Mouse (Mus musculus): ENCODE data around the gene Trim47. TPM values are rescaled to one million over a fixed set of nuclear protein-coding genes. Genes with fewer than 3 reads are reported as not detected.

The Trim47 gene
- polyA plus RNA-seq (2014; fragmentation: Nextera tagmentation; extraction: Ambion mirVana): 2.7 TPM in 2 replicates

DNA sequence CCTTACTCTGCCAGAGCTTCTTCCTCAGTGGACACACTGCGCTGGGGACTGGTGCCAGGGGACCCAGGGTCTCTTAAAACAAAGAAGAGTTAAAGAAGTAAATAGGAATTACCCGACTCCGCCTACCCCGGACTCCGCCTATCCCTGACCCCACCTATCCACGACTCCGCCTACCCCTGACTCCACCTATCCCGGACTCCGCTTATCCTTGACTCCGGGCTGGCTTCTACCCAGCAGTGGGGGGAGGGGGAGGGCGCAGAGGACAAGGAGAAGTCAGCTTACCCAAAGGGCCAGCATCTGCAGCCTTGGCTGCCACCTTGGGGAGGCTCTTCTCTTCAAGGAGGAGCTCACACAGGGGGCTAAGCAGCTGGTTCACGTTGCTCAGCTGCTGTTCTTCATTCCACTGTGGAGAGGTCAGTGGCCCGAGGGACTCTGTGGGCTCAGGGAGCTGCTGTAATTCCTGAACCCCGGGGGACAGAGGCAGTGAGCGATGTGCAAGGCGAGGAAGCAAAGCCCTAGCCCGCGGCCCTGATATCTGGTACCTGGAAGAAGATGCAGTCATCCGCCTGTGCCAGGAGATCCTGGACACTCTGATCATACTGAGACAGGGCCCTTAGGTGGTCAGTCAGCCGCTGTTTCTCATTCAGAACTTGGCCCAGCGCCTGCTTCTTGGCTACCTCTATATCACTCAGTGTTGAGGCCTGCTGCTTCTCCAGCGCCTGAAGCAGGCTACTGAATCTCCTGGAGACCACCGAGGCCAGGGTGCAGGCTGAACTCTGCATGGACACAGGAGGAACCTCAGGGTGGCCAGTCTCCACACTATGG, at the start of gene Trim47:
Gene Trim47, minus strand, starts transcription at position 55 of the 825 bp plus-strand sequence.
- H3K4me1 ChIP-seq (ENCODE audit: control insufficient read depth, insufficient read depth, low read length): peaks cover 15% of the 10 kb centered on the region
- WGBS: 25% methylated on average over 23 of the region's 23 CpGs
- H3K4me3 ChIP-seq (ENCODE audit: low read depth, low read length): no peak within 1 kb of the TSS
- ATAC-seq (ENCODE audit: low FRiP score): peak; percentile 17; the same call in 1 of the 2 replicates
- H3K27me3 ChIP-seq (ENCODE audit: control insufficient read depth, insufficient read depth, low read length): no peaks in the 10 kb centered on the region
- H3K9ac ChIP-seq (ENCODE audit: low read length): peak within 1 kb of the TSS; percentile 47
- H3K27ac ChIP-seq (ENCODE audit: low read depth, low read length): no peak within 1 kb of the TSS
- no peaks in the 10 kb centered on the region for H3K36me3 ChIP-seq (ENCODE audit: control insufficient read depth, insufficient read depth, low read length)
- H3K9me3 ChIP-seq (ENCODE audit: control insufficient read depth, low read length): no peaks in the 10 kb centered on the region
- DNase-seq (ENCODE audit: low spot score, missing footprints): no peak
- H3K4me2 ChIP-seq: peak within 1 kb of the TSS; percentile 27; the same call in 1 of the 2 replicates

DNA sequence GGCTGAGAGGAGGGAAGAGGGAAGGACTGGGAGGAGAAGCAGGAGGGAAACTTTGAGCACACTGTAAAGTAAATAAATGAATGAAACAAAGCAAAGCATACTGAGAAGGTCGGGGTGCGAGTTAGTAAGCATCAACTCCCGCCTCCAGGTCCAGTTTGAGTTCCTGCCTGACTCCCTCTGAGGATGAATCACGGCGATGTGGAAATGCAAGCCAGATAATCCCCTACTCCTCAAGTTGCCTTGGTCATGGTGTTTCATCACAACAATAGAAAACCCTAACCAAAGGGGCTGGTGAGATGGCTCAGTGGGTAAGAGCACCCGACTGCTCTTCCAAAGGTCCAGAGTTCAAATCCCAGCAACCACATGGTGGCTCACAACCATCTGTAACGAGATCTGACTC, 49.0 kb upstream of the Trim47 start:
- 85% methylated on average over 7 of the region's 7 CpGs for WGBS
- Histone ChIP-seq H3K27ac (ENCODE audit: low read depth, low read length) (no peak overlapping the region), H3K27me3 (ENCODE audit: control insufficient read depth, insufficient read depth, low read length) (no peaks in the 10 kb centered on the region), H3K9ac (ENCODE audit: low read length) (no peak overlapping the region), H3K9me3 (ENCODE audit: control insufficient read depth, low read length) (no peaks in the 10 kb centered on the region), H3K36me3 (ENCODE audit: control insufficient read depth, insufficient read depth, low read length) (peaks cover 4% of the 10 kb centered on the region; the same call in 1 of the 2 replicates), H3K4me3 (ENCODE audit: low read depth, low read length) (no peak overlapping the region), H3K4me1 (ENCODE audit: control insufficient read depth, insufficient read depth, low read length) (no peaks in the 10 kb centered on the region), H3K4me2 (no peak overlapping the region)
- no peak for DNase-seq (ENCODE audit: low spot score, missing footprints)
- ATAC-seq (ENCODE audit: low FRiP score): no peak

DNA sequence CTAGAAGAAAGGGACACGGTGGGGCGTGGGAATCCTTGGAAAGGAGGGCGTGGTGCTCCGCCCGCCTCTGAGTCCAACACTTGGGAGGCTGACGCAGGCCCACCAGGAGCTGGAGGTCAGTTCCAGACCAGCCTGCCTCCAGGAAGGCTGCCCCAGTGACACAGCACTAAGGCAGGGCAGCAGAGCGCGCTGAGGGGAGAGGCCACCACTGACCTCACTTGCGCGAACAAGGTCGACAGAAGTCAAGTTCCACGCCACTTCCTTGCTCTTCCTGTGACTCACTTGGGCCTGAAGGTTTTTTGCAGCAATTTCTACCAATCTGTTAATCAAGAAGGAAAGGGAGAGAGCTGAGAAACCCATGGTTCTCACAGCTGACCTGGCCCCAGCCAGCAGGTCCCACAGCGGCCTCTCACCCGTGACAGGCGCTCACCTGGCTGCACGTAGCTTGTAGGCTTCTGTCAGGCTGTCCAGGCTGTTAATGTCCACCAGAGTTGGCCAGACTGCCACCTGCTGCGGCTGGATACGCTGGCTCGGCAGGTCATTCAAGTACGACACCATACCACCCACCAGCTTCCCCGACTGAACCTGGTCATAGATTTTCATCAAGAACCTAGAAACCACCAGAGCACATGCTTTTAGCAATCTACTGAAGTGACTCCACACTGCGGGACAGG, 47.9 kb upstream of the Trim47 start:
- no peak overlapping the region for H3K4me3 ChIP-seq (ENCODE audit: low read depth, low read length)
- no peak overlapping the region for H3K9ac ChIP-seq (ENCODE audit: low read length)
- H3K4me2 ChIP-seq: no peak overlapping the region
- DNase-seq (ENCODE audit: low spot score, missing footprints) (no peak), ATAC-seq (ENCODE audit: low FRiP score) (no peak)
- peaks cover 4% of the 10 kb centered on the region; the same call in 1 of the 2 replicates for H3K36me3 ChIP-seq (ENCODE audit: control insufficient read depth, insufficient read depth, low read length)
- no peak overlapping the region for H3K27ac ChIP-seq (ENCODE audit: low read depth, low read length)
- WGBS: 90% methylated on average over 22 of the region's 22 CpGs
- no peaks in the 10 kb centered on the region for H3K27me3 ChIP-seq (ENCODE audit: control insufficient read depth, insufficient read depth, low read length)
- H3K4me1 ChIP-seq (ENCODE audit: control insufficient read depth, insufficient read depth, low read length): no peaks in the 10 kb centered on the region
- H3K9me3 ChIP-seq (ENCODE audit: control insufficient read depth, low read length): no peaks in the 10 kb centered on the region

DNA sequence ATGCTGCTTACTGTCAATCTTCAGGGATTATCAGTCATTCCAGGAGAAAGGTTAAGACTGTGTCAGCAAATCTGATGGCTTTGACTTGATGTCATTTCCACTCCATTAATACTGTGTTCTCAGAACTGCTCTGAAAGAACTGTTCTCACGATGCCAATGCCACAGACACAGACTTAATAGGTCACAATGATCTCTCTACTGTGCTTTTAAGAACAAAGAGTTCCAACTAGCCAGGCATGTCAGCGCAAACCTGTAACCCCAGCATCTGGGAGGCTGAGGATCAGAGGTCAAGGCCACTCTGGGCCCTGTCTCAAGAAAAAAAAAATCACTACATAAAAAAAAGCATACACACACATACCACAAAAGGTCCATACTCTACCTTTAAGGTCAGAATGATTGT, 44.9 kb upstream of the Trim47 start:
- 89% methylated on average over 2 of the region's 2 CpGs for WGBS
- DNase-seq (ENCODE audit: low spot score, missing footprints) (peak; percentile 49), ATAC-seq (ENCODE audit: low FRiP score) (no peak)
- H3K9ac ChIP-seq (ENCODE audit: low read length): no peak overlapping the region
- no peaks in the 10 kb centered on the region for H3K9me3 ChIP-seq (ENCODE audit: control insufficient read depth, low read length)
- H3K27ac ChIP-seq (ENCODE audit: low read depth, low read length): no peak overlapping the region
- H3K27me3 ChIP-seq (ENCODE audit: control insufficient read depth, insufficient read depth, low read length): no peaks in the 10 kb centered on the region
- peaks cover 4% of the 10 kb centered on the region; the same call in 1 of the 2 replicates for H3K36me3 ChIP-seq (ENCODE audit: control insufficient read depth, insufficient read depth, low read length)
- H3K4me2 ChIP-seq: no peak overlapping the region
- H3K4me3 ChIP-seq (ENCODE audit: low read depth, low read length): no peak overlapping the region
- H3K4me1 ChIP-seq (ENCODE audit: control insufficient read depth, insufficient read depth, low read length): peaks cover 8% of the 10 kb centered on the region; the same call in 1 of the 2 replicates

DNA sequence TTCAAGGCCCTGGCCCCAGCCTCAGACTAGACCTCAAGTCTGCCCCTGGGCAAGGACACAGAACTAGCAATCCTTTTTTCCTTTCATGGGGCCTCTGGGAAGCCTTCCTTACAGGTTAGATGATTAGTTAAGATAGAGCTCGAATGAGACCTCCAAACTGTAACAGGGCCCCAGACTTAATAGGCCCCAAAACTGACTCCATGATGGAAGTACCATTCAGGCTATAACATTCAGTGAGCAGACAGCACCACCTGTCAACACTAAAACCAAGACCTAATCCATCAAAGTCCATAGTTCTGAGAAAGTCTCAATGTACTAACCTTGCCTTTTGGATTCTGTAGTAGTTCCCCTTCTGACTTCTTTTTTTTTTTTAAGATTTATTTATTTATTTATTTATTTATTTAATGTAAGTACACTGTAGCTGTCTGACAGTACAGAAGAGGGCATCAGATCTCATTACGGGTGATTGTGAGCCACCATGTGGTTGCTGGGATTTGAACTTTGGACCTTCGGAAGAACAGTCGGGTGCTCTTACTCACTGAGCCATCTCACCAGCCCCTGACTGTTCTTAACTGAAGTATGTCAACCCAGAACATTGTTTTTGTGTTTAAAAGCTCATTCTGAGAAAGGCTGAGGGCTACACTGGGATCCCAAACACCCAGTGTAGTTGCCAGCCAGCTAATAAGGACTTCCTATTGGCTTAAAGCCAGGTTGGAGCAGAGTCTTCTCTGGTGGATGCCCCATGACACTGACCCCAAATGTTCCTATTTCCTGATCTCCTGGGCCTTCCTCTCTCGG, 43.2 kb upstream of the Trim47 start:
- Histone ChIP-seq H3K36me3 (ENCODE audit: control insufficient read depth, insufficient read depth, low read length) (peaks cover 4% of the 10 kb centered on the region; the same call in 1 of the 2 replicates), H3K9ac (ENCODE audit: low read length) (no peak overlapping the region), H3K4me1 (ENCODE audit: control insufficient read depth, insufficient read depth, low read length) (peaks cover 12% of the 10 kb centered on the region; the same call in 1 of the 2 replicates), H3K9me3 (ENCODE audit: control insufficient read depth, low read length) (no peaks in the 10 kb centered on the region), H3K27me3 (ENCODE audit: control insufficient read depth, insufficient read depth, low read length) (no peaks in the 10 kb centered on the region), H3K4me2 (no peak overlapping the region), H3K4me3 (ENCODE audit: low read depth, low read length) (no peak overlapping the region), H3K27ac (ENCODE audit: low read depth, low read length) (no peak overlapping the region)
- WGBS: 86% methylated on average over 5 of the region's 5 CpGs
- ATAC-seq (ENCODE audit: low FRiP score) (no peak), DNase-seq (ENCODE audit: low spot score, missing footprints) (peak; percentile 81)

DNA sequence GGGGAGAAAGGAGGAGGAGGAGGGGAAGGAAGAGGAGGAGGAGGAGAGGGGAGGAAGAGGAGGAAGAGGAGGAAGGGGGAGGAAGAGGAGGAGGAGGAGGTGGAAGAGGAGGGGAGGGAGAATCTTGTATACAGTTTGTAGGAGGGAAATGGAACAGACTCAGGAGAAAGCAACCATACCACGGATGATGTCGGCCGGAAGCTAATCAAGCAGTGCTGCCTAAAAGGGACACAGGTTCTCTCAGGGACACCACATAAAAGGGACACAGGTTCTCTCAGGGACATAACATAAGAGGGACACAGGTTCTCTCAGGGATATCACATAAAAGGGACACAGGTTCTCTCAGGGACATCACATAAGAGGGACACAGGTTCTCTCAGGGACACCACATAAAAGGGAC, 42.2 kb upstream of the Trim47 start:
- no peak for ATAC-seq (ENCODE audit: low FRiP score)
- Histone ChIP-seq H3K4me1 (ENCODE audit: control insufficient read depth, insufficient read depth, low read length) (peaks cover 12% of the 10 kb centered on the region; the same call in 1 of the 2 replicates), H3K4me3 (ENCODE audit: low read depth, low read length) (no peak overlapping the region), H3K4me2 (no peak overlapping the region), H3K27ac (ENCODE audit: low read depth, low read length) (no peak overlapping the region), H3K9me3 (ENCODE audit: control insufficient read depth, low read length) (no peaks in the 10 kb centered on the region), H3K36me3 (ENCODE audit: control insufficient read depth, insufficient read depth, low read length) (peaks cover 4% of the 10 kb centered on the region; the same call in 1 of the 2 replicates), H3K27me3 (ENCODE audit: control insufficient read depth, insufficient read depth, low read length) (no peaks in the 10 kb centered on the region), H3K9ac (ENCODE audit: low read length) (no peak overlapping the region)
- WGBS: 80% methylated on average over 3 of the region's 3 CpGs
- peak; percentile 1 for DNase-seq (ENCODE audit: low spot score, missing footprints)

DNA sequence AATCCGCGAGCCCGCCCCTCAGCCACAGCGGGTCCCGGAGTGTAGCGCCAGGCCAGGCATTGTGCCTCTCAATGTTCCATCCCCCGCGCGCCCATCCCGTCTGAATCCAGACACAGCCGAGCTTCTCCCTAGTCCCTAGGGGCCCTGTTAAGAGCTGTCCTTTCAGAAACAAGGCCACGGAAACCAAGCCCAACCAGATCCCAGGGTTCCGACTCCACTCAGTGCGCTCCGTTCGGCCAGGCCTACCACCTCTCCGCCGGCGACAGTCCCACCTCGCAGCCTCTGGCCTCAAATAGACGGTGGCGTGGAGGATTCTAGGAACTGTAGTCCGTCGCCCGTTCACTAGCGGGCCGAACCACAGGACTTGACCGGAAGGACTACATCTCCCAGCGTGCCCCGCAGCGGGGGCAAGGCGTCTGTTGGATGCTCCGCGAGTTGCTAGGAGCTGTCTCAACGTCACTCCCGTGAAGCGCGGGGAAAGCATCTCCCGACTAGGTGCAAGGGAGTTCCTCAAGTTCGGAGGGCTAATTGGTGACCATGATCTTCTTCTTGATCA, 41.0 kb upstream of the Trim47 start, which contains the start of gene Fbf1:
Gene Fbf1, minus strand, starts transcription at position 283 of the 556 bp plus-strand sequence.
- DNase-seq (ENCODE audit: low spot score, missing footprints) (peak; percentile 98), ATAC-seq (ENCODE audit: low FRiP score) (peak; percentile 99)
- peaks cover 13% of the 10 kb centered on the region; the same call in 1 of the 2 replicates for H3K4me1 ChIP-seq (ENCODE audit: control insufficient read depth, insufficient read depth, low read length)
- H3K4me3 ChIP-seq (ENCODE audit: low read depth, low read length): peak within 1 kb of the TSS; percentile 63
- under 1% methylated on average over 40 of the region's 40 CpGs for WGBS
- peaks cover 3% of the 10 kb centered on the region; the same call in 1 of the 2 replicates for H3K36me3 ChIP-seq (ENCODE audit: control insufficient read depth, insufficient read depth, low read length)
- H3K27ac ChIP-seq (ENCODE audit: low read depth, low read length): peak within 1 kb of the TSS; percentile 74
- peak within 1 kb of the TSS; percentile 78 for H3K9ac ChIP-seq (ENCODE audit: low read length)
- H3K9me3 ChIP-seq (ENCODE audit: control insufficient read depth, low read length): no peaks in the 10 kb centered on the region
- peak within 1 kb of the TSS; percentile 84 for H3K4me2 ChIP-seq
- H3K27me3 ChIP-seq (ENCODE audit: control insufficient read depth, insufficient read depth, low read length): no peaks in the 10 kb centered on the region

DNA sequence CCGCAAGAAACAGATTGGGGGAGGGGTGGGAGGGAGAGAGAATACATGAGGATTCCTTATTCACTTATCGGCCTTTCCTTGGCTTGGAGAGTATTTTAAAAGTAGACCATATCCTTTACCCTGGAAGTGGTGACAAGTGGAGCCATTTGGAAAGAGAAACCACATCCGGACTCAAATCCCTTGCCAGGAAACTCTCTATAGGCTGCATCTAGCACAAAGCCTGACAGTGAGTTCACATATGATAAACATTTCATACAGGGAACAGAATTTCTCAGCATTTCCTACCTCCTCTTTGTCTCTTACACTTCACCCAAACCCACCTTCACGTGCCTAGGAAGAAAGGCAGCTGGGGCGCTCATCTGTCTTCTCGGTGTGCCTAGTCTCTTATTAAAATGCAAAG, 40.2 kb upstream of the Trim47 start:
- Histone ChIP-seq H3K4me2 (peak overlapping the region; percentile 84), H3K4me3 (ENCODE audit: low read depth, low read length) (peak overlapping the region; percentile 63), H3K27me3 (ENCODE audit: control insufficient read depth, insufficient read depth, low read length) (no peaks in the 10 kb centered on the region), H3K27ac (ENCODE audit: low read depth, low read length) (peak overlapping the region; percentile 74), H3K36me3 (ENCODE audit: control insufficient read depth, insufficient read depth, low read length) (peaks cover 3% of the 10 kb centered on the region; the same call in 1 of the 2 replicates), H3K9me3 (ENCODE audit: control insufficient read depth, low read length) (no peaks in the 10 kb centered on the region), H3K4me1 (ENCODE audit: control insufficient read depth, insufficient read depth, low read length) (peaks cover 14% of the 10 kb centered on the region; the same call in 1 of the 2 replicates), H3K9ac (ENCODE audit: low read length) (peak overlapping the region; percentile 78)
- WGBS: 11% methylated on average over 6 of the region's 6 CpGs
- DNase-seq (ENCODE audit: low spot score, missing footprints): peak; percentile 91
- ATAC-seq (ENCODE audit: low FRiP score): no peak
